Mouse (Mus musculus): ENCODE results near the gene Nadk.

GRCm38 (mm10) chr4:155552917-155553532 is 9.2 kb upstream of the Nadk start:
- no peak for TF ChIP-seq CTCF (IDR thresholded peaks at IDR 0.05; ENCODE audit: extremely low read depth, insufficient read depth, insufficient read length, insufficient replicate concordance)
- no peak for TF ChIP-seq POLR2A (IDR thresholded peaks at IDR 0.05; ENCODE audit: low read depth, low read length)
